Mouse (Mus musculus) erythroblast, embryonic 14.5 days (primary cell): ENCODE measurements around the gene Rnf10. TPM values are rescaled to one million over a fixed set of nuclear protein-coding genes. Genes with fewer than 3 reads are reported as not detected.
"Not testable (repeated sequence)": the region's sequence is repeated elsewhere in the genome, so short reads cannot be mapped to it uniquely, and the experiment has no call there.

ENCODE experiments used
- H3K27me3 ChIP-seq: 2 replicates; pipeline ENCODE4 v1.6.1; 2012; ENCODE audit warnings: inconsistent platforms; ENCODE audit not compliant: control insufficient read depth
- H3K36me3 ChIP-seq: 2 replicates; pipeline ENCODE4 v1.6.1; 2012; ENCODE audit warnings: mild to moderate bottlenecking, inconsistent platforms; ENCODE audit not compliant: control insufficient read depth
- H3K4me1 ChIP-seq: 2 replicates; pipeline ENCODE4 v1.6.1; 2012; ENCODE audit warnings: inconsistent platforms; ENCODE audit not compliant: control insufficient read depth
- H3K4me3 ChIP-seq: replicated peaks from 2 replicates; pipeline ENCODE3; 2012; ENCODE audit warnings: moderate library complexity, mild to moderate bottlenecking, inconsistent platforms
- H3K9me3 ChIP-seq: 2 replicates; pipeline ENCODE4 v1.6.1; 2012; ENCODE audit warnings: low read length, inconsistent platforms, mixed read lengths; ENCODE audit not compliant: control insufficient read depth
- GATA1 ChIP-seq: IDR thresholded peaks from 2 replicates; pipeline ENCODE4 v1.6.1; 2012; ENCODE audit warnings: low read length, inconsistent platforms, mixed read lengths
- TAL1 ChIP-seq: IDR thresholded peaks from 3 replicates; pipeline ENCODE4 v1.6.1; 2012; ENCODE audit warnings: low read length, inconsistent platforms, mixed read lengths
- polyA plus RNA-seq: library from polyadenylated mRNA; stranded (reverse); fragments of >175 nt; gene quantifications from 2 replicates; pipeline ENCODE4 v1.2.3, GENCODE M21; 2012

Gene Rnf10
- polyA plus RNA-seq: 97.3 and 107 TPM in 2 replicates

DNA sequence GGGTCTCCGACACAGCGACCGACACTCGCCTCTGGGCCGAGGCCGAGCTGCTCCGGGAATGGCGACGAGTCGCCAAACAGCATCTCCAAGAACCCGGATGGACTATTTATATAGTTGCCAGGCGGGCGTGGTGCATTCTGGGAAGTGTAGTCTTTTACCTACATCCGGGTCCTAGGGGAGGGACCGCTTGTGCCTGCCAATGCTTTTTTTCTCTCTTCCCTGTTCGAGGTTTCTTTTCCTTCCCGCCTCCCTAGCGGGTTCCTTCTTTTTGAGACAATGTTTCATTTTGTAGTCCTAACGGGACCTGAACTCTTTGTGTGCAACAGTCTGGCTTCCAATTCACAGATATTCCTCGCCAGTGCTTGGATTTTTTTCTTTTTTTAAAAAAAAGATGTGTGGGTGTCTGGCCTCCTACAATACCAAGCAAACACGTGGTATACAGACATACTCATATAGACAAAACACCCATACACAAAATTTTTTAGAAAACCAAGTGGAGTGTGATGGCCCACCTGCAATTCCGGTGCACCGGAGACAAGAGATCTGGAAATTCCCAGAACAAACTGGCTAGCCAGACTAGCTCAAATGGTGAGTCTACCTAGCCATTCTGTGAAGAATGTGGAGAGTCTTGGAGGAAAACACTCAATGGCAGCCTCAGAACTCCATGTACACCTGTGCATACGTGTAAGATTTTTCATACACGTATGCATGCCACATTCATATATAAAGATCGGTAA, at the start of gene Rnf10:
Gene Rnf10 (minus strand): TSS at position 87 of the 737 bp plus-strand sequence.
- Histone ChIP-seq H3K27me3 (no peaks in the 10 kb centered on the region), H3K9me3 (peaks cover 4% of the 10 kb centered on the region), H3K4me3 (peak within 1 kb of the TSS; percentile 99), H3K36me3 (peaks cover 44% of the 10 kb centered on the region), H3K4me1 (peaks cover 61% of the 10 kb centered on the region)
- TF ChIP-seq GATA1 (no peak), TAL1 (no peak)

DNA sequence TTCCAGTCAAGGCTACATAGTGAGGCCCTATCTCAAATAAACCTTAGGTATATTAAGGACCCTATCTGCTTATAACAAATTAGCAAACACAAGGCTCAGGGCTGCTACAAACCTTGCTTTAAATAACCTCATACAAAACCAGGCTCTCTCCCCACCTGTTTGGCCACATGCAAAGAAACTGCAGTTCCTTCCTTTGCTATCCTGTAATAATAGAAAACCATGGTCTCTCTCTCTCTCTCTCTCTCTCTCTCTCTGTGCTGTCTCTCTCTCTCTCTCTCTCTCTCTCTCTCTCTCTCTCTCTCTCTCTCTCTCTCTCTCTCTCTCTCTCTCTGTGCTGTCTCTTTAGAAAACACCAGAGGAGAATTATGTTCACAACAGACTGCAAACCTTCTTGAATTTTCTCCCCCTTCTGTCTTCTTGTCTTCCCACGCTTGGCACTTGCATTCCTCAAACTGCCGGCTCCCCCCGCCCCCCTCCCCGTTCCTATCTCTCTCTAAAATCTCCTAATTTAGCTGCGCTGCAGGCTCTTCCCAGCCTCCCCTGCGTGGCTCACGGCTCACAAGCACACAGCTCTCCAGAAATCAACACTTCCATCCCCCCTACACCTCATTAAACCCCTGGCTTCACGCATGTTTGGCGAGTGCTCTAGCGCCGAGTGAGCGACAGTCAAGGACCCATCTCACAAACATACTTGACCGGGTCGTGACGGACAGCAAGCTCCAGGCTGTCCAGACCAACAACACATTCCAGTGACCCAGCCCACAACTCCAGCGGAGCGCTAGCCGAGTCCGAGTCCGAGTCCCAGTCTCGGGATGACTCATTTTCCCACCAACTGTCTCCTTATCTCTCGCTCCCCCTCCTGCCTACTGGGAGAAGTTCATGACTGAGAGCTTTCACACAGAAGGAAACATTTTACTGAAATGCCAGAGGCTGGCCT, 46.6 kb upstream of the Rnf10 start:
- H3K27me3 ChIP-seq: no peaks in the 10 kb centered on the region
- no peaks in the 10 kb centered on the region; the same call in 1 of the 2 replicates for H3K9me3 ChIP-seq
- H3K4me3 ChIP-seq: peak overlapping the region; percentile 61
- peaks cover 47% of the 10 kb centered on the region for H3K4me1 ChIP-seq
- TF ChIP-seq TAL1 (no peak), GATA1 (no peak; the same call in 1 of the 2 replicates)
- peaks cover 9% of the 10 kb centered on the region for H3K36me3 ChIP-seq

DNA sequence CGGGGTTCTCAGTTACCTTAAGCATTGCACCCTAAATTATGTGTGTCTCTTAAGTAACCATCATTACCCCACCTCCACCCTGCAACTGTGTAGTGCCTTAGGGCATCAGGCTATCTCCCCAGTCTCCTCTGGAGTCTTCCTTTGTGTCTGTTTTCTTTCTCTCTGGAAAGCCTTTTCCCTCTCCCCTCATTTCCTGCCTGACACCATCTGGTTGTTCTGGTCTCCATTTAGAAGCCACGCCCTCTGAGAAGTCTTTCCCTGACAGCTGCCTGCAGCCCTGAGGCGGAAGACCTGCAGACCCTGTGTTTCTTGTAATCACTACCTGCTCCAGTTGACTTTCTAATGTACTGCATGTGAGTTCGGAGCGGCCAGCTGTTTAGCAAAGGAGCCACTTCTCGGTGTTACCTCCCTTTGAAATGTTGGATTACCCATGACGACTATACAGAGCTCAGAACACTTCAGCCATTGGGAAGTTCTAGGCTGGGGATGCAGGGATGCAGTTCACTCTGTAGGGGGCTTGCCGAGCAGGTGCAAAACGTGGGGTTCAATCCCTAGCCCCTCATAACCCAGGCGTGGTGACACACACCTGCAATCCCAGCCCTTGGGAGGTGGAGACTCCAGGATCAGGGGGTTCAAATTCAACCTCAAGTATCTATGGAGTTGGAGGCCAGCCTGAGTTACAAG, 45.1 kb upstream of the Rnf10 start:
- Histone ChIP-seq H3K4me1 (peaks cover 56% of the 10 kb centered on the region), H3K36me3 (no peaks in the 10 kb centered on the region), H3K4me3 (no peak overlapping the region), H3K27me3 (no peaks in the 10 kb centered on the region), H3K9me3 (no peaks in the 10 kb centered on the region; the same call in 1 of the 2 replicates)
- TF ChIP-seq GATA1 (no peak), TAL1 (no peak)

DNA sequence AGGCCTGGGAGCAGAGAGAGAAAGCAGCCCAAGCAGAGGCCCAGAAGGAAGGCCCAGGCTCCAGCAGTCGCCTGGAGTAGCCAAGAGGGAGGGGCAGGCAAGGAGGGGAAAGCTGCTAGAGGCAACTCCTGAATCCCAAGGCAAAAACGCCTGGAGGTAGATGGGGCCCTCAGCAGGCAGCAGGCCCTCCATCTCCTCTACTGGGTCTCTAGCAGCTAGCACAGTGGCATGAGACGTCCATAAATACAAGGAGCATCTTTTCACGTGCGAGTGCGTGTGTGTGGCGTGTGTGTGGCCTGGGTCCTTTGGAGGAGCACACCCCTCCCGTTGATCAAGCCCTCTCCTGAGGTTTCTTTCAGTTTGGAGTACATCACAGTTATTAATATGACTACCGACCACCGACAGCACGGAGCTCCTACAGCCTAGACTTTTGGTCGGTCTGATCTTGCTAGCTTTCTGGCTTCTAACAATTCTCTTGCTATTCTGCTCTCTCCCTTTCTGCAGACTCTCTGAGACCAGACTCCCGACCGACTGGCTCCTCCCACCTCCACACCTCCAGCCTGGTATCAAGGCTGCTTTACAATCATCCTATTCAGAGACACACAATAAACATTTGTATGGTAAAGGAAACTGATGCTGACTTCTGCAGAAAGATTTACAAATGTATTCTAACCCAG, 44.4 kb upstream of the Rnf10 start:
- H3K36me3 ChIP-seq: no peaks in the 10 kb centered on the region
- TF ChIP-seq GATA1 (no peak), TAL1 (no peak)
- H3K27me3 ChIP-seq: no peaks in the 10 kb centered on the region
- no peaks in the 10 kb centered on the region; the same call in 1 of the 2 replicates for H3K9me3 ChIP-seq
- peaks cover 63% of the 10 kb centered on the region for H3K4me1 ChIP-seq
- H3K4me3 ChIP-seq: no peak overlapping the region

DNA sequence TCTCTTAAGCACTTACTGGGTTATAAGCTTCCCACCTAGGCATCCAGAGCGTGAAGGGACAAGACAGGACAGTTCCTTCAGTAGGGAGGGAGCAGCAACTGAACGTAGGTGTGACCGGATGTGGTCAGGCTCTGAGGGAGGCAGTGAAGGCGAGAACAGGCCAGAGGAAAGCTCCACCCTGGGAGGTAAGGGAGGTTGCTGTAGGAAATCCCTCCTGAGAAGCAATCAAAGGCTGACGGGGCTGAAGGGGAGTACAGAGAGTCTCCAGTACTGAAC, 40.9 kb upstream of the Rnf10 start:
- no peaks in the 10 kb centered on the region for H3K36me3 ChIP-seq
- H3K4me1 ChIP-seq: peaks cover 60% of the 10 kb centered on the region
- H3K4me3 ChIP-seq: peak overlapping the region; percentile 41

DNA sequence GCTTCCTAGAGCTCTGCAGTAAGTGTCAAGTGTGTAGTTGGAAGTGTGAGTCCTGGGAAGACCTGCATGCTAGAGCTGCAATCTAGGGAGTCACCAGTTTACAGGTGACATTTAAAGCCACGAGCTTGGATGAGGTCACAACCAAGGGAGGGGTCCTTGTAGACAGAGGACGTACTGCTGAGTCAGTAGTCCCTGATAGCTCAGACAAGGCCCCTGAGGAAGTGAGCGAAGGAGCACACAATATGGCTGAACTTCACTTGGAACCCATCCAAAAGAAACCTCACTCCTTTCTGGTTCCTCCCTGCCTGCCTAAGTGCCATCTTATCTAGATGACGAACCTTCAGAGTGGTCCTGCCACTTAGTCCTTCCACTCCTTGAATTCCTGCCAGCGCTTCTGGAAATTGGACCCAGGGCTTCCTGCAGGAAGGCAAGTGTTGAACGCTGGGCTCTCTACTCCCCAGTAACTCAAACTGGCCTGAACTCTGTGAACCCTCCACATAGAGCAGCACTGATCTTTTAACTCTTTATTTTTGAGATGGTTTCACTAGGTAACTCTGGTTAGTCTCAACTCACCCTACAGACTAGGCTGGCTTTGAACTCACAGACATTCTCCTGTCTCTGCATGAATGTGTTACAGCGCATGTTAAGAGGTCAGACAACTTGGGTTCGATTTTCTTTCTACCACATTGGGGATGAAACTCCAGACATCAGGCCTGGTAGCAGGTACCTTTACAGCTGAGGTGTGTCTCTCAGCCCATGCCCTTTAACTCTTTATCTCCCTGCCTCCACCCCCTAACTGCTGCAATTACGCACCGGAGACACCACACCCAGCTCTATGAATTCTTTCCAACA, 40.3 kb upstream of the Rnf10 start:
- no peaks in the 10 kb centered on the region for H3K27me3 ChIP-seq
- TF ChIP-seq GATA1 (peak; percentile 42), TAL1 (no peak)
- no peaks in the 10 kb centered on the region for H3K9me3 ChIP-seq
- peak overlapping the region; percentile 42 for H3K4me3 ChIP-seq
- no peaks in the 10 kb centered on the region for H3K36me3 ChIP-seq
- peaks cover 55% of the 10 kb centered on the region for H3K4me1 ChIP-seq

More for the DNA sequence above, 40.9 kb upstream of the Rnf10 start:
- Histone ChIP-seq H3K9me3 (no peaks in the 10 kb centered on the region), H3K27me3 (no peaks in the 10 kb centered on the region)
- TF ChIP-seq TAL1 (no peak), GATA1 (no peak)

DNA sequence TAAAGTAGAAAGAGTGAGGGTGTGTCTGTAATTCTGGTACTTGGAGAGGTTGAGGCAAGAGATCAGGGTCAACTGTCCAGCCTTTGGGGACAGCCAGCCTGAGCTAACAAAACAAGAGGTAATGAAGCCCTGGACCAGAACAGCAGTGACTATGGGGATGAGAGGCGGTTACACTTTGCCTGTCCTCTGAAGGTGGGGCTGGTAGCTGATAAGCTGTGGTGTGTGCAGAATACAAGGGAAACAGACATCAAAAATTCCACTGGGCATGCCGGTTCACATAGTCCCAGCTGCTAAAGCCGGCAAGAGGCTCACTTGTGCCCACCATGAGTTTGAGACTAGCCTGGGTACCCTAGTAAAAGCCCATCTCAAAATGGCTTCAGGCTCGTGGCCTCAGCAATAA, 39.7 kb upstream of the Rnf10 start:
- TF ChIP-seq TAL1 (no peak), GATA1 (no peak)
- H3K4me3 ChIP-seq: peak overlapping the region; percentile 42

DNA sequence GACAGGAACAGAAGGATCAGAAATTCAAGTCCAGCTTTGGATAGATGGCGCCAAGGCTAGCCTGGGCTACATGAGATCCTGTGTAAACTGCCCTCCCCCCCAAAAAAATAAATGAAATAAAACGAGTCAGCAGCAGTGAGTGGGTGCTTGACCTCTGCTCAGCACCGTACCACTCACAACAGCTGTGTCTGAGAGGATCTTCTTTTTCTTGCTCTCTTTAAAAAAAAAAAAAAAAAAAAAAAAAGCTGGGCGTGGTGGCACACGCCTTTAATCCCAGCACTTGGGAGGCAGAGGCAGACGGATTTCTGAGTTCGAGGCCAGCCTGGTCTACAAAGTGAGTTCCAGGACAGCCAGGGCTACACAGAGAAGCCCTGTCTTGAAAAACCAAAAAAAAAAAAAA, 29.5 kb upstream of the Rnf10 start:
- peak overlapping the region; percentile 85 for H3K4me3 ChIP-seq
- H3K36me3 ChIP-seq: peaks cover 29% of the 10 kb centered on the region
- H3K27me3 ChIP-seq, H3K9me3 ChIP-seq: not testable (repeated sequence)
- H3K4me1 ChIP-seq: peaks cover 47% of the 10 kb centered on the region

More for the DNA sequence above, 39.7 kb upstream of the Rnf10 start:
- Histone ChIP-seq H3K27me3 (no peaks in the 10 kb centered on the region), H3K4me1 (peaks cover 48% of the 10 kb centered on the region), H3K36me3 (no peaks in the 10 kb centered on the region), H3K9me3 (no peaks in the 10 kb centered on the region)
